Mouse (Mus musculus) kidney, adult 2 months (tissue): ENCODE results near the gene Slc24a2.

Experiments used
- CTCF ChIP-seq: fragments of 200-500 bp; conservative IDR thresholded peaks from 2 replicates; pipeline ENCODE4 v1.5.1; 2011; ENCODE audit warnings: low read depth, mild to moderate bottlenecking, control low read depth, low read length, moderate library complexity, mixed read lengths; ENCODE audit not compliant: insufficient read depth, insufficient read length
- POLR2A ChIP-seq: fragments of 200-500 bp; IDR thresholded peaks from one replicate; pipeline ENCODE4 v1.6.1; 2011; ENCODE audit warnings: low read depth, low read length, control low read depth

DNA sequence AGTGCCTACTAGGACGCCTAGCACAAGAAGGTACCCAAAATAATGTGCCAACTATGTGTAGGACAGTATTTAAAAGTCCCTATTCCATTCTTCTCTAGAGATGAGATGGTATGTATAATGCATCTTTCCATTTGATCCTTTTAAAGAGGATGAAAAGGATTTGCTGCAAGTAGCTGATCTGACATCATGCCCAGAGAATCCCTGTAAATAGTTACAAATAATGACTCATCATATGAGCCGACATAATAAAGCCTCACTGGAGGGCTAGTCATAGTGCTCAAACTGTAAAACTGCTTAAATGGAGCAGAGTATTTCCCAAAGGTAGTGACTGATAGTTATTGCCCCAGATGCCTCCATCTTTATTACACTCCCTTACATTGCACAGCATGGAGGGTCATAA is 183.1 kb downstream of the Slc24a2 start:
- TF ChIP-seq CTCF (no peak), POLR2A (no peak)
